Mouse (Mus musculus) liver, adult 2 months (tissue): Measurements from ENCODE around the gene Camk2b.

Experiments
- CTCF ChIP-seq: fragments of 200-500 bp; IDR thresholded peaks from 2 replicates; pipeline ENCODE4 v1.5.1; 2011; ENCODE audit warnings: low read depth, low read length, control low read depth
- POLR2A ChIP-seq: fragments of 200-500 bp; IDR thresholded peaks from 2 replicates; pipeline ENCODE4 v1.6.1; 2011; ENCODE audit warnings: low read length, control low read depth; ENCODE audit not compliant: insufficient read depth; ENCODE audit errors: extremely low read depth

DNA sequence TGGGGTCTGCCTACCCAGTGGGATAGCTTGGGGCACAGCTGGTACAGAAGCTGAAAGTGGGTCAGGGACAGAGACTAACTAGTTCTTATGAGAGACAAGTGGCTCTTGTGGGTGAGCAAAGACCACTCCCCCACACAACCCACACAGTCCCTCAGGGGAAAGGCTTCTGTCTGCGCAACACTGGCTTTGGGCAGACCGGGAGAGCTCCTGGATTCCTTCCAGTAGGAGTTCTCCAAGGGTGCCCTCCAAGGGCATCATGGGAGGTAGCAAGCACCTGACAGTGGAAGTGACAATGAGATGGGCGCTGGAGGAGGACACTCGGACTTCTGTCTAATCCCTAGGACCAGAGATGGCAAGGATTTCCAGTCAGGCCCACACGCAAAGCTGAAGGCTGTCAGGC lies 45.8 kb downstream of the Camk2b start:
- no peak for TF ChIP-seq POLR2A
- TF ChIP-seq CTCF, result no peak
